Mouse (Mus musculus) fibroblast of lung, adult 2 months (primary cell): ENCODE results near the gene Ier3.

Experiments used
- DNase-seq: peaks from one replicate; pipeline ENCODE4 v3.0.0-alpha.2; 2011; ENCODE audit warnings: low read depth

Ier3 gene

GRCm38 (mm10) chr17:35821439-35822430 lies at the start of gene Ier3:
TSS of gene Ier3 (plus strand) at chr17:35821684.
- no peak for DNase-seq

GRCm38 (mm10) chr17:35776811-35777609 lies 44.5 kb upstream of the Ier3 start:
- DNase-seq: peak; percentile 79

- DNase-seq: no peak
Observed at GRCm38 (mm10) chr17:35778965-35779364, 42.5 kb upstream of the Ier3 start.

GRCm38 (mm10) chr17:35779466-35780205 lies 41.8 kb upstream of the Ier3 start:
- no peak for DNase-seq

GRCm38 (mm10) chr17:35780362-35780761 lies 41.1 kb upstream of the Ier3 start:
- DNase-seq: no peak

GRCm38 (mm10) chr17:35782398-35782797 lies 39.1 kb upstream of the Ier3 start:
- DNase-seq: no peak

GRCm38 (mm10) chr17:35782924-35783323 lies 38.6 kb upstream of the Ier3 start:
- no peak for DNase-seq

- DNase-seq: no peak
Observed at GRCm38 (mm10) chr17:35783944-35784343, 37.5 kb upstream of the Ier3 start.

- DNase-seq: no peak
Observed at GRCm38 (mm10) chr17:35785140-35785539, 36.3 kb upstream of the Ier3 start.

GRCm38 (mm10) chr17:35787493-35787892 lies 34.0 kb upstream of the Ier3 start:
- DNase-seq: no peak

- DNase-seq: no peak
Observed at GRCm38 (mm10) chr17:35788025-35788424, 33.5 kb upstream of the Ier3 start.

GRCm38 (mm10) chr17:35790933-35791332 lies 30.6 kb upstream of the Ier3 start:
- DNase-seq: no peak

GRCm38 (mm10) chr17:35792837-35793236 lies 28.6 kb upstream of the Ier3 start:
- DNase-seq: no peak

- no peak for DNase-seq
Observed at GRCm38 (mm10) chr17:35795099-35795498, 26.4 kb upstream of the Ier3 start.

GRCm38 (mm10) chr17:35795656-35796055 lies 25.8 kb upstream of the Ier3 start:
- DNase-seq: no peak

- DNase-seq: no peak
Observed at GRCm38 (mm10) chr17:35796835-35797234, 24.6 kb upstream of the Ier3 start.

GRCm38 (mm10) chr17:35800905-35801304 lies 20.6 kb upstream of the Ier3 start:
- DNase-seq: no peak

GRCm38 (mm10) chr17:35803020-35803419 lies 18.5 kb upstream of the Ier3 start:
- DNase-seq: no peak

GRCm38 (mm10) chr17:35803858-35804399 lies 17.6 kb upstream of the Ier3 start:
- DNase-seq: no peak

- peak; percentile 74 for DNase-seq
Observed at GRCm38 (mm10) chr17:35808073-35808472, 13.4 kb upstream of the Ier3 start.

- DNase-seq: no peak
Observed at GRCm38 (mm10) chr17:35809395-35809794, 12.1 kb upstream of the Ier3 start.
